Mouse (Mus musculus): ENCODE data around the gene Inpp4b. TPM values are rescaled to one million over a fixed set of nuclear protein-coding genes. Genes with fewer than 3 reads are reported as not detected.
"Not testable (repeated sequence)": the region's sequence is repeated elsewhere in the genome, so short reads cannot be mapped to it uniquely, and the experiment has no call there.

Gene Inpp4b
- polyA plus RNA-seq, 1 experiment from 2014 or later, result 5.0 TPM

GRCm38 (mm10) chr8:81807578-81807977 is 465.2 kb downstream of the Inpp4b start:
- no peaks in the 10 kb centered on the region for H3K4me1 ChIP-seq
- no peaks in the 10 kb centered on the region for H3K9me3 ChIP-seq
- no peak overlapping the region for H3K9ac ChIP-seq (replicated peaks)
- peaks cover 4% of the 10 kb centered on the region for H3K27me3 ChIP-seq
- H3K27ac ChIP-seq (replicated peaks), result no peak overlapping the region
- H3K36me3 ChIP-seq, result no peaks in the 10 kb centered on the region
- no peak for ATAC-seq (ENCODE audit: low FRiP score, low read depth)
- no peak overlapping the region for H3K4me2 ChIP-seq (replicated peaks)
- 69% methylated on average over 6 of the region's 6 CpGs for WGBS
- H3K4me3 ChIP-seq, result no peak overlapping the region

GRCm38 (mm10) chr8:81808406-81808805 is 466.1 kb downstream of the Inpp4b start:
- Histone ChIP-seq H3K4me3 (no peak overlapping the region), H3K27ac (replicated peaks) (no peak overlapping the region), H3K9ac (replicated peaks) (no peak overlapping the region), H3K27me3 (peaks cover 4% of the 10 kb centered on the region), H3K9me3 (no peaks in the 10 kb centered on the region), H3K4me2 (replicated peaks) (no peak overlapping the region), H3K4me1 (no peaks in the 10 kb centered on the region), H3K36me3 (no peaks in the 10 kb centered on the region)
- WGBS, result 83% methylated on average over 1 of the region's 1 CpGs
- ATAC-seq (ENCODE audit: low FRiP score, low read depth), result no peak

- H3K9ac ChIP-seq (replicated peaks); ATAC-seq (ENCODE audit: low FRiP score, low read depth); H3K4me3 ChIP-seq; H3K9me3 ChIP-seq; H3K27ac ChIP-seq (replicated peaks); H3K36me3 ChIP-seq; H3K4me2 ChIP-seq (replicated peaks); H3K27me3 ChIP-seq; H3K4me1 ChIP-seq: not testable (repeated sequence)
Measured at GRCm38 (mm10) chr8:81809414-81809813, 467.1 kb downstream of the Inpp4b start.

GRCm38 (mm10) chr8:81812051-81812751 is 469.8 kb downstream of the Inpp4b start:
- Histone ChIP-seq H3K27me3 (peaks cover 7% of the 10 kb centered on the region), H3K9me3 (no peaks in the 10 kb centered on the region), H3K27ac (replicated peaks) (no peak overlapping the region), H3K4me3 (no peak overlapping the region), H3K4me1 (no peaks in the 10 kb centered on the region), H3K36me3 (no peaks in the 10 kb centered on the region), H3K9ac (replicated peaks) (no peak overlapping the region), H3K4me2 (replicated peaks) (no peak overlapping the region)
- 4% methylated on average over 3 of the region's 3 CpGs for WGBS
- 0 out of 2 replicates have a peak, but pooled peaks have one; percentile 34 for ATAC-seq (ENCODE audit: low FRiP score, low read depth)

GRCm38 (mm10) chr8:81814742-81815141 is 472.4 kb downstream of the Inpp4b start:
- Histone ChIP-seq H3K9me3 (no peaks in the 10 kb centered on the region), H3K27me3 (peaks cover 7% of the 10 kb centered on the region), H3K36me3 (no peaks in the 10 kb centered on the region), H3K9ac (replicated peaks) (no peak overlapping the region), H3K27ac (replicated peaks) (no peak overlapping the region), H3K4me3 (no peak overlapping the region), H3K4me1 (no peaks in the 10 kb centered on the region), H3K4me2 (replicated peaks) (no peak overlapping the region)
- 7% methylated on average over 3 of the region's 3 CpGs for WGBS
- 0 out of 2 replicates have a peak, but pooled peaks have one; percentile 16 for ATAC-seq (ENCODE audit: low FRiP score, low read depth)

- no peak overlapping the region for H3K4me3 ChIP-seq
- H3K9me3 ChIP-seq, result no peaks in the 10 kb centered on the region
- WGBS, result 48% methylated on average over 4 of the region's 4 CpGs
- no peak for ATAC-seq (ENCODE audit: low FRiP score, low read depth)
- no peak overlapping the region for H3K4me2 ChIP-seq (replicated peaks)
- no peaks in the 10 kb centered on the region for H3K4me1 ChIP-seq
- H3K27me3 ChIP-seq, result peaks cover 7% of the 10 kb centered on the region
- H3K9ac ChIP-seq (replicated peaks), result no peak overlapping the region
- H3K36me3 ChIP-seq, result no peaks in the 10 kb centered on the region
- no peak overlapping the region for H3K27ac ChIP-seq (replicated peaks)
Measured at GRCm38 (mm10) chr8:81815551-81815950, 473.2 kb downstream of the Inpp4b start.

- Histone ChIP-seq H3K36me3 (no peaks in the 10 kb centered on the region), H3K9me3 (no peaks in the 10 kb centered on the region), H3K9ac (replicated peaks) (no peak overlapping the region), H3K27me3 (no peaks in the 10 kb centered on the region), H3K4me1 (no peaks in the 10 kb centered on the region), H3K27ac (replicated peaks) (no peak overlapping the region), H3K4me3 (no peak overlapping the region), H3K4me2 (replicated peaks) (no peak overlapping the region)
- WGBS, result 81% methylated on average over 1 of the region's 1 CpGs
- no peak for ATAC-seq (ENCODE audit: low FRiP score, low read depth)
Measured at GRCm38 (mm10) chr8:81823121-81823520, 480.8 kb downstream of the Inpp4b start.

- Histone ChIP-seq H3K4me1 (no peaks in the 10 kb centered on the region), H3K27me3 (no peaks in the 10 kb centered on the region), H3K9ac (replicated peaks) (no peak overlapping the region), H3K36me3 (no peaks in the 10 kb centered on the region), H3K4me3 (no peak overlapping the region), H3K27ac (replicated peaks) (no peak overlapping the region), H3K4me2 (replicated peaks) (no peak overlapping the region), H3K9me3 (no peaks in the 10 kb centered on the region)
- ATAC-seq (ENCODE audit: low FRiP score, low read depth), result no peak
- 43% methylated on average over 2 of the region's 2 CpGs for WGBS
Measured at GRCm38 (mm10) chr8:81824975-81825374, 482.6 kb downstream of the Inpp4b start.

GRCm38 (mm10) chr8:81826406-81826805 is 484.1 kb downstream of the Inpp4b start:
- Histone ChIP-seq H3K9ac (replicated peaks) (no peak overlapping the region), H3K4me3 (no peak overlapping the region), H3K4me1 (no peaks in the 10 kb centered on the region), H3K27me3 (no peaks in the 10 kb centered on the region), H3K4me2 (replicated peaks) (no peak overlapping the region), H3K36me3 (no peaks in the 10 kb centered on the region), H3K9me3 (no peaks in the 10 kb centered on the region), H3K27ac (replicated peaks) (no peak overlapping the region)
- WGBS, result 86% methylated on average over 2 of the region's 2 CpGs
- no peak for ATAC-seq (ENCODE audit: low FRiP score, low read depth)

GRCm38 (mm10) chr8:81827306-81827913 is 485.1 kb downstream of the Inpp4b start:
- H3K9ac ChIP-seq (replicated peaks), result no peak overlapping the region
- H3K9me3 ChIP-seq, result no peaks in the 10 kb centered on the region
- H3K4me2 ChIP-seq (replicated peaks), result no peak overlapping the region
- H3K36me3 ChIP-seq, result no peaks in the 10 kb centered on the region
- no peak overlapping the region for H3K27ac ChIP-seq (replicated peaks)
- no peak for ATAC-seq (ENCODE audit: low FRiP score, low read depth)
- H3K4me1 ChIP-seq, result no peaks in the 10 kb centered on the region
- 80% methylated on average over 2 of the region's 2 CpGs for WGBS
- no peaks in the 10 kb centered on the region for H3K27me3 ChIP-seq
- H3K4me3 ChIP-seq, result no peak overlapping the region

GRCm38 (mm10) chr8:81831430-81831829 is 489.1 kb downstream of the Inpp4b start:
- Histone ChIP-seq H3K4me3 (no peak overlapping the region), H3K27ac (replicated peaks) (no peak overlapping the region)
- no peak for ATAC-seq (ENCODE audit: low FRiP score, low read depth)

GRCm38 (mm10) chr8:81833852-81834251 is 491.5 kb downstream of the Inpp4b start:
- H3K4me2 ChIP-seq (replicated peaks), result no peak overlapping the region
- H3K36me3 ChIP-seq, result no peaks in the 10 kb centered on the region
- H3K9ac ChIP-seq (replicated peaks), result no peak overlapping the region
- no peak for ATAC-seq (ENCODE audit: low FRiP score, low read depth)
- no peaks in the 10 kb centered on the region for H3K9me3 ChIP-seq
- H3K27me3 ChIP-seq, result no peaks in the 10 kb centered on the region
- H3K27ac ChIP-seq (replicated peaks), result no peak overlapping the region
- no peak overlapping the region for H3K4me3 ChIP-seq
- no peaks in the 10 kb centered on the region for H3K4me1 ChIP-seq

More at GRCm38 (mm10) chr8:81831430-81831829, 489.1 kb downstream of the Inpp4b start:
- H3K4me1 ChIP-seq, result no peaks in the 10 kb centered on the region
- no peaks in the 10 kb centered on the region for H3K36me3 ChIP-seq
- H3K27me3 ChIP-seq, result no peaks in the 10 kb centered on the region
- no peak overlapping the region for H3K4me2 ChIP-seq (replicated peaks)
- H3K9ac ChIP-seq (replicated peaks), result no peak overlapping the region
- H3K9me3 ChIP-seq, result no peaks in the 10 kb centered on the region

GRCm38 (mm10) chr8:81840512-81840911 is 498.2 kb downstream of the Inpp4b start:
- no peak for ATAC-seq (ENCODE audit: low FRiP score, low read depth)
- H3K27ac ChIP-seq (replicated peaks), result no peak overlapping the region
- H3K9me3 ChIP-seq, result no peaks in the 10 kb centered on the region
- no peak overlapping the region for H3K4me2 ChIP-seq (replicated peaks)
- no peaks in the 10 kb centered on the region for H3K27me3 ChIP-seq
- H3K4me3 ChIP-seq, result no peak overlapping the region
- no peaks in the 10 kb centered on the region for H3K4me1 ChIP-seq
- no peaks in the 10 kb centered on the region for H3K36me3 ChIP-seq
- H3K9ac ChIP-seq (replicated peaks), result no peak overlapping the region
